Mouse (Mus musculus) spleen, postnatal 10 days (tissue): ENCODE measurements around the gene Hs6st3.

Experiments
- DNase-seq, 2 experiments: peaks; one replicate each; pipeline ENCODE4 v3.0.0; 2021 to 2022; ENCODE audit warnings: low spot score in 2 of 2

Hs6st3 gene

GRCm38 (mm10) chr14:119137906-119138785, at the start of gene Hs6st3:
TSS of gene Hs6st3 (plus strand) at chr14:119138341.
- DNase-seq, result no peak

DNA sequence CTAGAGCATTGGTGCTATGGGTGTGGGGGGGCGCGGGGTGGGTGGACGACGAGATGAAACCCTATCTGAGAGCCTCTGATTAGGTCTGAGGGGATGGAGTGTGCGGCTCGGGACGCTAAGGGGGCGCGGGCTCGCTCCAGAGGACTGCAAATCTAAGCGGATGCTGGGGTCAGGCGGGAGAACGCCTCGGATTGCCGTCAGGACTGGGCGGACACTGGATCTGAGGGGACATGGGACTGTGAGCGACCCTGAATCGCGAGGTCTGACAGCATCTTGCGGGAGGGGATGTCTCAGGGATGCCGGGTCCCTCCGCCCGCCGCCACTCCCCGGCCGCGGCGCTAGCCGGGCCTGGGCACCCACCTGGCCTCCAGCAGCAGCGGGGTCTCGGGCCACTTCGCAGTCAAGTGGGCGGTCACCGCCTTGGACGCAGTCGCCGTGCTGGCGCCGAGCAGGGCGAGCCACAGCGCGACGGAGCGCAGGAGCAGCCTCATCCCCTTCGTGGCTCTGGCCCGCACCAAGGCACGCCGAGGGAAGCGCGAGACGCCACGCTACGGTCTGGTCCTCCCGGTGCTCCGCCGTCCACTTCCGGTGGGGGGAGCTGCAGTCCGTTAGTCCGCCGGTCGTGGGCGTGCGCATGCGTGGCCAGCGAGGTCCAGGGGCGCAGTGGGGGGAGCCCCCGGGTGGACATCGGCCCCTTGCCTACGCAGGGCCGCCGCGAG, 39.1 kb upstream of the Hs6st3 start, which contains the start of gene Uggt2:
TSS of gene Uggt2 (minus strand) at position 580 of the 719 bp plus-strand sequence.
- DNase-seq, result peak in 1 of 2 experiments; percentile 30

DNA sequence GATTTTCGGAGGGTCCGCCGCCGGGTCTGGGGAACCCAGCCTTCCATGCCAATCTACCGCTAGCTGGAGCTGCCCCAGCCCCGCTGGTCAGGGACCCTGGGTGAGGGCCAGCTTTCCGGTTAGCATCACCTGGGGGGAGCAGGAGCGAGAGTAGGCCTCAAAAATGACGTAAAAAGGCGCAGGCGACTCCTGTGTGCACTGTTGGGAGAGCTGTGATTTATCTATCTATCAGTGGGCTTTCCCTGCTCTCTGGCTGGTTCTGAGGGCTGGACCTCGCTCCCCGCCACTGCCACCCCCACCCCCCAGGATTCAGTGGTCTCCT, 38.6 kb upstream of the Hs6st3 start:
- no peak for DNase-seq

- no peak for DNase-seq
These were observed 30.6 kb upstream of the Hs6st3 start for GRCm38 (mm10) chr14:119107591-119107990.

- DNase-seq, result no peak
These were observed 29.3 kb upstream of the Hs6st3 start for GRCm38 (mm10) chr14:119108776-119109301.

DNA sequence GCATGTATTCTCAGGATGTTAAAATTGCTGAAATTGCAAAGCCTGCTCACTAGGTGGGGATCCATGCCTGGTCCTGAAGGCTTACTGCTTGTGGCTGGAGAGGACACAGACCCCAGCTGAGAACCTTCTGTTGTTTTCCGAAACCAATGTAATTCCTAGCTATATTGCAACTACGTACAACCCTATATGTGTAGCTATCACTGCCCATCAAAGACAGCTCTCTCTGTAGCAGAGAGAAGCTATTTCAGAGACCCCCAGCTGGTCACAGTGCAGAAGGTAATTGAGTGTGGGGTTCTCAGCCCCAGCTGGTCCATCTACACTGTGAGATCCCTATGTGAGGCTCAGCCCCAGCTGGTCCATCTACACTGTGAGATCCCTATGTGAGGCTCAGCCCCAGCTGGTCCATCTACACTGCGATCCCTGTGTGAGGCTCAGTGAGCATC, 28.3 kb upstream of the Hs6st3 start:
- DNase-seq, result no peak

DNA sequence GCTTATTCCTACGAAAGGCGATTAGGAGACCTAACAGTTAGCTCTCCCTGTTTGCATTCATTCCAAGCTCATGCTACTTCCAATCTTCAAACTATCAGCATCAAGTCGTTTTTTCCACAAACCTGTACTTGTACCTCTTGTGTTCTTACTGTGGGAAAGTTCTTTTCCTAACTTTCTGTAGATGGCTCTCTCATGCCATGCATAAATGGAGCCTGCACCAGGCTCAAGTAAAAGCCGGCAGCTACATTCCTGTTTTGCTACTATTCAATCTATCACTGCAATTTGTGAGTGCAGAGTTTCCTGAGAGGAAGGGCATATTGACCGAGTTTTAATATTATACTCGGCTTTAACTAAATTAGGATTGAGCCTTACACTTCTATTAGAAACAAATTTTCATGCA, 25.6 kb upstream of the Hs6st3 start:
- DNase-seq, result no peak

DNA sequence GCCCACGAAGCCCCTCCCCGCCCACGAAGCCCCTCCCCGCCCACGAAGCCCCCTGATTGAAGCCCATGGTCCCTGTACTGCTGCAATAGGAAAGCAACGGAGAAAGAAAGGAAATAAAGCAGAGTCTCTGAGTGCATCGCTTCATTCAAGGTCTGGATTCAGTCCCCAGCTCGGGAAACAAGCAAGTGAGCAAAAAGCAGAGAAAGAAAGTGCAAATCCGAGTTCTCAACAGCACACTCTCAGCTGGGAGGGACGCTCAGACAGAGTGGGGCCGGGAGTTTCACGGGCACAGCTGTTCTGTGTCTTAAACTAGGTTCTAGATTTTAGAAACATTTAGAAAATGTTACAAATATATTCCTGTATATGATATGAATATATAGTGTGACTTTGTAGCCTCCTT, 14.6 kb upstream of the Hs6st3 start:
- DNase-seq, result no peak

DNA sequence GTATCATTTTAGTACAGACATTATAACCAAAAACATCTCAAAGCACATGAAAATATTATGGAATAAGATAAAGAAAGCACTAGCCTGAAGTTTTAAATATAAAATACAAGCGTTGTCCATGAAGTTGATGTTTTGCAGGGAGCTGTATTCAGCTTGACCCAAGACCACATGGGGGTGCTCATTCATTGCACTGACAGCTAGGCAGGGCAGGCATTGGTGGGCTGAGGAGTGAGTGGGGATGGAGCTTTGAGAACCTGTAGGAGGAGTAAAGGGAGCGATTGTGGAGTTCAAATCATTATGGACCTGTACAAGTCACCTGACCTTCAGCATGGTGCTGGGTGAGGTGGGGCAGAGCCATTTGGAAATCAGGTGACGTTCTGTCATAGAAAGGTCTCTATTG, 14.1 kb upstream of the Hs6st3 start:
- no peak for DNase-seq

- no peak for DNase-seq
These were observed 12.3 kb upstream of the Hs6st3 start for GRCm38 (mm10) chr14:119125840-119126239.

DNA sequence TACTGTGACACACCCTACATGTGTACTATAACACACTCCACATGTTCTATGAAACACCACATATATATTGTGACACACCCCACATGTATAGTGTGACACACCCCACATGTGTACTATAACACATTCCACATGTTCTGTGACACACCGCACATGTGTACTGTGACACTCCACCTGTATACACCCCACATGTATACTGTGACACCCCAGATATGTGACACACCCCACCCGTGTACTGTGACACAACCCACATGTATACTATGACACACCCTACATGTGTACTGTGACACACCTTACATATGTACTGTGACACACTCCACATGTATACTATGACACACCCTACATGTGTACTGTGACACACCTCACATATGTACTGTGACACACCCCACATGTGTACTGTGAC, 10.8 kb upstream of the Hs6st3 start:
- DNase-seq, result no peak

- DNase-seq, result no peak
These were observed 632 bp upstream of the Hs6st3 start for GRCm38 (mm10) chr14:119137512-119137905.

DNA sequence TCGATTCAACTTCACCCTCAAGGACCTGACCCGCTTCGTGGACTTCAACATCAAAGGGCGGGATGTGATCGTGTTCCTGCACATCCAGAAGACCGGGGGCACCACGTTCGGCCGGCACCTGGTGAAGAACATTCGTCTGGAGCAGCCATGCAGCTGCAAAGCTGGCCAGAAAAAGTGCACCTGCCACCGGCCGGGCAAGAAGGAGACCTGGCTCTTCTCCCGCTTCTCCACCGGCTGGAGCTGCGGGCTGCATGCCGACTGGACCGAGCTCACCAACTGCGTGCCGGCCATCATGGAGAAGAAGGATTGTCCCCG, 602 bp downstream of the Hs6st3 start:
- DNase-seq, result no peak

DNA sequence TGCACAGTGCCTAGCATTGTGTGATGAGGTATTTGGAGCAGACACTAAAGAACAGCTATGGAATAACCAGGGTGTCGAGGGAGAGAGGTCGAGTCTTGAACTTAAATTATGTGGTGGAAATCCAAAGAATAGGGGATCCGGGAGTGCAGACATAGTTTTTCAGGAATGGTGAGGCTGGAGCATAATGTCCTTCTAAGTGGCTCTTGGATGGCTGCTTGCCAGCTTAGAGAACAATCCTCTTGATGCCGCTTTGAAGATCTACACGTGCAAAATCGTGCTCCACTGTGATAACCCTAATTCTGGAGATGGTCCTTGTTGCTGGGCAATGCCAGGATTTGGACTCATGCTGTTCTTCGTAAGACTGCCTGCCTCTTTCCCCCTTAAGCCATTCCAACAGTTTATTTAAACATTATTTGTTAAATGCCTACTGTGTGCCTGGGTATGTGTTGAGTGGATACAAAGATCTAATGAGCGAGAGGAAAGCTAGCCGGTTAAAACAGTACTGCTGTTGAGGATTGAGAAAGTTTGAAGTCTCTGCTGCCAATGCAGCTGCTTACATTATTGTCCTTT, 1.3 kb downstream of the Hs6st3 start:
- DNase-seq, result no peak

DNA sequence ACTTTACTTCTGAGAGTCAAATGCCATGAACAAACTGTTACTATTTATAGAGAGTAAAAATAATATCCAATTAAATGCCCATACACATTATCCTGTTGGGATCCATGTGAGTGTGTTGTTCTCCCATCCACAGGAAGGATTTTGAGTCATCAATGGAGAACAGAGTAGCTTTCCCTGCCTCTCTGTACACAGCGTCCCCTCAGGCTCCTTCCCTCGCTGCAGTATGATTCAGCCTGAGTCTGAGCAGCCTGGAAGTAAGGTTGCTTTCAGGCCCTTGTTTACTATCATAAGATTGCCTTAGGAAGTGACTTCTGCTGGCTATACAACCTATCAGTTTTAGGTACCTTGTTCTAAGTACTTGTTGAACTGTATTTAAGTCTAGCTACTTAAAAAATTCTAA, 14.9 kb downstream of the Hs6st3 start:
- DNase-seq, result no peak

DNA sequence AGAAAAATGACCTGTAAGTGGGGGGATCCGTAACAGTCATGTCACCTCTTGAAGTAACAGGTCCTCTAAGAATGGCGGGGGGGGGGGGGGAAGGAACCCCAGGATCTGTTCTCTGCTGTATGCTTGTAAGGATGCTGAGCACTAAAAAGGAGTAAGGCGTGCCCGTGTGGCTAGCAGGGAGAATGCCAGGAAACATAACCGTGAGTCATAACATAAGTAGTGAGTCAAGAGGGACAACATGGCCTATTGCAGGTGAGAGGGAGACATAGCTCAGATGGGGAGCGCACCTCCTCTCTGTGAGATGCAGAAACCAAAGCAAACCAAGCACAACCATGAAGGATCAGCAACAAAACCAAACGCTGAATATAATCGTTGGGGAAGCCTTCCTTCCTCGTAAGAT, 55.8 kb downstream of the Hs6st3 start:
- no peak for DNase-seq

- no peak for DNase-seq
These were observed 65.4 kb downstream of the Hs6st3 start for GRCm38 (mm10) chr14:119203508-119203907.

- no peak for DNase-seq
These were observed 77.6 kb downstream of the Hs6st3 start for GRCm38 (mm10) chr14:119215576-119216309.

DNA sequence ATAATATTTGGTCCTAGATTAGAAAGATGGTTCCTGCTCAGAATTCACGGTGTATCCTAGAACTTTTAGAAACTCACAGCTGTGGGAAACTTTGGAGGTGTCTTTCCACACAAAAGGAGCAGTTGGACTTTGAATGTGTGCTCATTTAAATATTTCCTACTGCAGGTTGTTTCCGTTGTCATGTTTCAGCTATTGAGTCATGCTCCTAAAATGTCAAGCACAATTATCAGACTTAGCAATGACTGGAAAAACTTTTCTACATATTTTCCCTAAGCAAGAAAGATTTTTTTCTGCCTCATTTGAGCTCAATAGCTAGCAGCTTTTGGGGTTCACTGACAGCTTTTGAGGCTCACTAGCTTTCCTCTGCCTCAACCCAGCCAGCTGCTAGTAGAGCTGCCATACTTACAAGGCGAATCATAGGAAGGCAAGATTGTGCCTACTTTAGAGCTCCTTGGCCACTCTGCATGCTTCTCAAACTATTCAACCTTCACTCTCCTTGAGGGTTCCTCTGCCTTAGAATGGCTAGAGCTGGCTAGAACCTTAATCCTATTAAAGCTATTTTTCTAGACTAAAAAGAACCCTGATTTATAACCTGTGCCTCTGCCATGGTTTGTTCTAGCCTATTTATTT, 89.7 kb downstream of the Hs6st3 start:
- DNase-seq, result no peak

- no peak for DNase-seq
These were observed 95.5 kb downstream of the Hs6st3 start for GRCm38 (mm10) chr14:119233598-119233997.

GRCm38 (mm10) chr14:119247131-119247530, 109.0 kb downstream of the Hs6st3 start:
- DNase-seq, result no peak
